In the genomic region with DNA sequence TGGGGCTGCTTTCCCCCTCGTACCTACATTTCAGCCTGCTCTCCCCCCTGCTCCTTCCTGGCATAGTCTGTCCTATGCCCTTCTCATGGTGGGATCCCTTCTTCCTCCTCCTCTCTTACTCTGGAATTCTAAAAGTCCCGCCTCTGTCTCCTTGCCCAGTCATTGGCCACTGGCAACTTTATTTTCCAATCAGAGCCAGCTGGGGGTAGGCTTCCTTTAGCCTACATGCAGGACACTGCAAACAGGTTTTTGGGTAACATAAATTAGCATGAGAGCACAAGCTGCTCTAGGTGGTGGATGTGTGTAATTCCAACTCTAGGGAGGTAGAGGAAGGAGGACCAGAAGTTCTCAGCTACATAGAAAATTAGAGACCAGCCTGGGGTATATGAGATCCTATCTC, we compare ENCODE assay signal across 22 mouse cellular contexts. TPM values are rescaled to one million over a fixed set of nuclear protein-coding genes. Genes with fewer than 3 reads are reported as not detected.
A peak's percentile ranks its signal among the peaks of the same experiment; 100 is the strongest.
DNase-seq lines count a peak whose midpoint lies in the region; ATAC-seq and TF ChIP-seq lines count a peak whose summit lies in the region.
"Had no signal": no experiment of that assay in that cellular context is flagged by ENCODE, and none has a peak within 500 bp of the region (broad histone marks: within the 10 kb centered on the region; RNA-seq: fewer than 3 reads in every experiment).

No protein-coding gene starts in this region.

- H3K4me1 ChIP-seq in heart, embryonic 13.5 days = peaks cover 55% of the 10 kb centered on the region
- H3K4me1 ChIP-seq in liver, embryonic 11.5 days (replicated peaks; ENCODE audit: control insufficient read depth, insufficient read depth, low read length) = peaks cover 49% of the 10 kb centered on the region
- peaks cover 71% of the 10 kb centered on the region for H3K4me1 ChIP-seq in liver, embryonic 12.5 days
- H3K4me1 ChIP-seq in E14TG2a.4 (replicated peaks; ENCODE audit: low read depth, low read length) = peaks cover 53% of the 10 kb centered on the region
- peaks cover 12% of the 10 kb centered on the region for H3K4me1 ChIP-seq in forebrain, embryonic 13.5 days

- no peaks in the 10 kb centered on the region for H3K36me3 ChIP-seq in heart, embryonic 13.5 days
- no peaks in the 10 kb centered on the region for H3K36me3 ChIP-seq in liver, embryonic 11.5 days (ENCODE audit: control insufficient read depth, insufficient read depth, low read length)
- no peaks in the 10 kb centered on the region for H3K36me3 ChIP-seq in liver, embryonic 12.5 days
- H3K36me3 ChIP-seq in E14TG2a.4 (ENCODE audit: insufficient read depth, low read length) = no peaks in the 10 kb centered on the region
- no peaks in the 10 kb centered on the region for H3K36me3 ChIP-seq in forebrain, embryonic 13.5 days (ENCODE audit: poor library complexity, severe bottlenecking)
- H3K36me3 ChIP-seq: embryonic facial prominence, embryonic 12.5 days; embryonic facial prominence, embryonic 15.5 days; heart, embryonic 12.5 days; hindbrain, embryonic 12.5 days; hindbrain, embryonic 15.5 days had no signal

- H3K27ac ChIP-seq in heart, embryonic 13.5 days (replicated peaks) = no peak overlapping the region
- no peak overlapping the region for H3K27ac ChIP-seq in liver, embryonic 11.5 days (ENCODE audit: low read depth, low read length)
- no peak overlapping the region for H3K27ac ChIP-seq in liver, embryonic 12.5 days
- no peak overlapping the region for H3K27ac ChIP-seq in forebrain, embryonic 13.5 days
- H3K27ac ChIP-seq: embryonic facial prominence, embryonic 12.5 days; embryonic facial prominence, embryonic 15.5 days; hindbrain, embryonic 12.5 days; hindbrain, embryonic 15.5 days had no signal

- H3K4me2 ChIP-seq in heart, embryonic 13.5 days = peak overlapping the region; percentile 52; the same call in 1 of the 2 replicates
- peak overlapping the region; percentile 59; the same call in 1 of the 2 replicates for H3K4me2 ChIP-seq in liver, embryonic 11.5 days
- H3K4me2 ChIP-seq in liver, embryonic 12.5 days = no peak overlapping the region
- no peak overlapping the region for H3K4me2 ChIP-seq in forebrain, embryonic 13.5 days
- H3K4me2 ChIP-seq: embryonic facial prominence, embryonic 12.5 days; embryonic facial prominence, embryonic 15.5 days; hindbrain, embryonic 12.5 days; hindbrain, embryonic 15.5 days had no signal

- intact Hi-C loops in heart, postnatal 36 days (cut with DNase I) = loop anchor here (5.0 kb wide), 1 partner anchor 62 kb away; no protein-coding TSS in a partner anchor

- no peak for ATAC-seq in heart, embryonic 13.5 days (ENCODE audit: extremely low read depth, insufficient number of reproducible peaks, low FRiP score, low TSS enrichment)
- ATAC-seq in liver, embryonic 11.5 days (replicated peaks; ENCODE audit: low FRiP score) = no peak
- ATAC-seq in liver, embryonic 12.5 days = no peak
- ATAC-seq in forebrain, embryonic 13.5 days = no peak
- ATAC-seq: forebrain, embryonic 16.5 days; intestine, postnatal 0 days had no signal

- H3K4me3 ChIP-seq in heart, embryonic 13.5 days = no peak overlapping the region
- no peak overlapping the region for H3K4me3 ChIP-seq in liver, embryonic 11.5 days (ENCODE audit: low read depth, low read length)
- no peak overlapping the region for H3K4me3 ChIP-seq in liver, embryonic 12.5 days
- 0 out of 2 replicates have a peak overlapping the region, but pooled peaks have one; percentile 78 for H3K4me3 ChIP-seq in E14TG2a.4 (replicated peaks; ENCODE audit: low read length)
- H3K4me3 ChIP-seq in forebrain, embryonic 13.5 days = no peak overlapping the region
- H3K4me3 ChIP-seq: embryonic facial prominence, embryonic 12.5 days; embryonic facial prominence, embryonic 15.5 days; heart, embryonic 12.5 days; hindbrain, embryonic 12.5 days; hindbrain, embryonic 15.5 days had no signal

- H3K27me3 ChIP-seq in heart, embryonic 13.5 days (replicated peaks) = no peaks in the 10 kb centered on the region
- H3K27me3 ChIP-seq in liver, embryonic 11.5 days (replicated peaks; ENCODE audit: control insufficient read depth, insufficient read depth, low read length) = no peaks in the 10 kb centered on the region
- H3K27me3 ChIP-seq in liver, embryonic 12.5 days (replicated peaks) = no peaks in the 10 kb centered on the region
- H3K27me3 ChIP-seq in E14TG2a.4 (ENCODE audit: insufficient read depth, low read length) = no peaks in the 10 kb centered on the region
- no peaks in the 10 kb centered on the region for H3K27me3 ChIP-seq in forebrain, embryonic 13.5 days
- H3K27me3 ChIP-seq: embryonic facial prominence, embryonic 12.5 days; embryonic facial prominence, embryonic 15.5 days; heart, embryonic 12.5 days; hindbrain, embryonic 12.5 days; hindbrain, embryonic 15.5 days had no signal

- no peak for DNase-seq in heart, postnatal 36 days
- DNase-seq in liver, embryonic 11.5 days (ENCODE audit: low spot score) = no peak
- peak; percentile 59 for DNase-seq in ZHBTc4 (ENCODE audit: low read depth, low spot score)
- DNase-seq in layer of hippocampus, postnatal 10 days (ENCODE audit: low spot score in 2 of 2) = no peak
- DNase-seq: cerebellum, adult 11 months; cerebellum, adult 2 months; cerebellum, adult 9-11 months; cerebellum, postnatal 25 days; gastrocnemius, postnatal 10 days; gastrocnemius, postnatal 36 days had no signal

- 52% methylated on average over 2 of the region's 2 CpGs for WGBS in heart, embryonic 13.5 days
- WGBS in liver, embryonic 11.5 days = 62% methylated on average over 2 of the region's 2 CpGs
- WGBS in liver, embryonic 12.5 days (ENCODE audit: insufficient replicate concordance) = 47% methylated on average over 2 of the region's 2 CpGs
- 84% methylated on average over 2 of the region's 2 CpGs for WGBS in forebrain, embryonic 13.5 days

- no peak for TF ChIP-seq CTCF in E14TG2a.4 (conservative IDR thresholded peaks at IDR 0.05; ENCODE audit: low read length)

- no peak overlapping the region for H3K9ac ChIP-seq in heart, embryonic 13.5 days
- no peak overlapping the region for H3K9ac ChIP-seq in liver, embryonic 11.5 days (ENCODE audit: low read depth, low read length)
- no peak overlapping the region for H3K9ac ChIP-seq in liver, embryonic 12.5 days
- H3K9ac ChIP-seq in forebrain, embryonic 13.5 days = no peak overlapping the region
- H3K9ac ChIP-seq: embryonic facial prominence, embryonic 12.5 days; embryonic facial prominence, embryonic 15.5 days; heart, embryonic 12.5 days; hindbrain, embryonic 12.5 days; hindbrain, embryonic 15.5 days had no signal

- no peaks in the 10 kb centered on the region for H3K9me3 ChIP-seq in heart, embryonic 13.5 days
- H3K9me3 ChIP-seq in liver, embryonic 11.5 days (ENCODE audit: control insufficient read depth, low read length) = no peaks in the 10 kb centered on the region
- no peaks in the 10 kb centered on the region for H3K9me3 ChIP-seq in liver, embryonic 12.5 days (replicated peaks)
- H3K9me3 ChIP-seq in E14TG2a.4 (ENCODE audit: low read length) = no peaks in the 10 kb centered on the region
- H3K9me3 ChIP-seq in forebrain, embryonic 13.5 days (replicated peaks) = no peaks in the 10 kb centered on the region
- H3K9me3 ChIP-seq: embryonic facial prominence, embryonic 12.5 days; embryonic facial prominence, embryonic 15.5 days; heart, embryonic 12.5 days; hindbrain, embryonic 12.5 days; hindbrain, embryonic 15.5 days had no signal

RNA-seq across cellular contexts. Expression of a gene that starts 4.6 kb away (rescaled TPM):
- 2.2 and 2.4 TPM in 2 replicates for polyA plus RNA-seq in heart, embryonic 13.5 days (2015; fragmentation: Nextera tagmentation; extraction: Ambion mirVana)
- 1 to 10 TPM; 1.5 to 1.7 TPM for total RNA-seq in heart, postnatal 36 days (2021)
- 27.1 and 28.8 TPM in 2 replicates for polyA plus RNA-seq in liver, embryonic 11.5 days (2014; fragmentation: Nextera tagmentation; extraction: Ambion mirVana)
- polyA plus RNA-seq in liver, embryonic 12.5 days (2016; fragmentation: Nextera tagmentation; extraction: Ambion mirVana) = 18.9 and 20.6 TPM in 2 replicates
- polyA plus RNA-seq in forebrain, embryonic 13.5 days (2015; fragmentation: Nextera tagmentation; extraction: Ambion mirVana) = 0.39 and 0.92 TPM in 2 replicates
- total RNA-seq in layer of hippocampus, postnatal 10 days (2021) = 1 to 10 TPM; 1.8 to 2.6 TPM

RNA-seq across cellular contexts. Expression of a gene that starts 44.1 kb away (rescaled TPM):
- 7.3 and 7.6 TPM in 2 replicates for polyA plus RNA-seq in heart, embryonic 13.5 days (2015; fragmentation: Nextera tagmentation; extraction: Ambion mirVana)
- total RNA-seq in heart, postnatal 36 days (2021) = 1 to 10 TPM in 1 of 2 experiments, under 1 TPM in 1; 0.69 to 1.5 TPM
- 5.0 and 6.0 TPM in 2 replicates for polyA plus RNA-seq in liver, embryonic 11.5 days (2014; fragmentation: Nextera tagmentation; extraction: Ambion mirVana)
- 0.93 and 1.5 TPM in 2 replicates for polyA plus RNA-seq in liver, embryonic 12.5 days (2016; fragmentation: Nextera tagmentation; extraction: Ambion mirVana)
- 101 and 102 TPM in 2 replicates for polyA plus RNA-seq in forebrain, embryonic 13.5 days (2015; fragmentation: Nextera tagmentation; extraction: Ambion mirVana)
- 10 to 100 TPM; 78.6 to 79.6 TPM for total RNA-seq in layer of hippocampus, postnatal 10 days (2021)
- total RNA-seq: MEL had no signal

Comparison
In these comparisons a context has a peak if more than half of its experiments do, and no peak if none do; other contexts are left out.
1. H3K4me2 ChIP-seq: peak in heart, embryonic 13.5 days (single experiment) and liver, embryonic 11.5 days (single experiment); none in liver, embryonic 12.5 days (single experiment) and forebrain, embryonic 13.5 days (single experiment).
2. RNA of a gene that starts 44.1 kb away (polyA plus RNA-seq): 101 to 102 TPM in forebrain, embryonic 13.5 days; 7.3 to 7.6 TPM in heart, embryonic 13.5 days, 5.0 to 6.0 TPM in liver, embryonic 11.5 days and 0.93 to 1.5 TPM in liver, embryonic 12.5 days; every median in the first group is over 10 times any median in the second.